Mouse (Mus musculus): Measurements from ENCODE around the gene Yars.

DNA sequence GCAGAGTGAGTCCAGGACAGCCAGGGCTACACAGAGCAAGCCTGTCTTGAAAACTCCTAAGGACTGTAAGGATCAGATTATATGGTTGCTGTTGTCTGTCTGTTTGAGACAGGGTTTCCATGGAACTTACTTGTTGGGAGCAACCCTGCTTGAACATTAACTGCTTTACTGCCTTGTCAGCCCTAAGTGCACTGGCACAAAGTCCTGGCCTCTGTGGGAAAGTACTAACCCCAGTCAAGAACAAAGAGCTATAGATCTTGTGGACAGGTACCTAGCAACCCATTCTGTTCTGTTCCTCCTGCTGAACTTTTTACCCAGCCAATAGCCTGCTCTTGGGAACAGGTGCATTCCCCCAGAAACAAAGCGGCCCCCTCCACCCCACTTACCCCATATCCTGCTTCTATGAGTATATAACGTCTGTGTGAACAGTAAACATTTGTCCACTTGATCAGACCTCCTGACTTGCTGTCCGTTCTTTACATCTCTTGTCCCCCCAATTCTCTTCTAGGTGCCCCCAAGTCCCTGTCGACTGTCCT, 38.2 kb upstream of the Yars start:
- TF ChIP-seq CTCF (IDR thresholded peaks at IDR 0.05; ENCODE audit: control insufficient read depth, insufficient read depth, insufficient replicate concordance, low read depth, low read length) (no peak), POLR2A (IDR thresholded peaks at IDR 0.05; ENCODE audit: control insufficient read depth, low read depth, low read length) (no peak)

All from testis, adult 2 months (tissue).